Mouse (Mus musculus): ENCODE measurements around the gene Dstyk.

DNA sequence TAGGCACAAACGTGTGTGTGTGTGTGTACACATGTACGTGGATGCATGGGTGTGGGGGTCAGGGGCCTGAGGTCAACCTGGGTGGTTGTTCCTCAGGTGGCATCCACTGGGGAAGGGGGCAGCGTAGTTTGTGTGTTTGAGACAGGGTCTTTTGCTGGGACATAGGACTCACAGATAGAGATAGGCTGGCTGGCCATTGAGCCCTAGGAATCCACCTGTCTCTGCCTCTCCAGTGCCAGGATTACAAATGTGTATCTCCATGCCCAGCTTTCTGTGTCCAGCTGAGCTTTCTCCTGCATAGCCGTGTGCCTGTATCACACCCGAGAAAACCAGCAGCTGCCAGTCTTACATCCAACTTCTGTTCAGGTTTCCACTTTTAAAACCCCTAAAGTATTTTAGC is 92.4 kb downstream of the Dstyk start:
- TF ChIP-seq CTCF (IDR thresholded peaks at IDR 0.05; ENCODE audit: extremely low read depth, insufficient read depth, insufficient read length, insufficient replicate concordance) (no peak), POLR2A (IDR thresholded peaks at IDR 0.05; ENCODE audit: low read depth, low read length) (no peak)

All from spleen, adult 2 months (tissue).